Mouse (Mus musculus): ENCODE measurements around the gene Rps6kb1. TPM values are rescaled to one million over a fixed set of nuclear protein-coding genes. Genes with fewer than 3 reads are reported as not detected.

Gene Rps6kb1
- polyA plus RNA-seq, 1 experiment = 24.7 TPM

DNA sequence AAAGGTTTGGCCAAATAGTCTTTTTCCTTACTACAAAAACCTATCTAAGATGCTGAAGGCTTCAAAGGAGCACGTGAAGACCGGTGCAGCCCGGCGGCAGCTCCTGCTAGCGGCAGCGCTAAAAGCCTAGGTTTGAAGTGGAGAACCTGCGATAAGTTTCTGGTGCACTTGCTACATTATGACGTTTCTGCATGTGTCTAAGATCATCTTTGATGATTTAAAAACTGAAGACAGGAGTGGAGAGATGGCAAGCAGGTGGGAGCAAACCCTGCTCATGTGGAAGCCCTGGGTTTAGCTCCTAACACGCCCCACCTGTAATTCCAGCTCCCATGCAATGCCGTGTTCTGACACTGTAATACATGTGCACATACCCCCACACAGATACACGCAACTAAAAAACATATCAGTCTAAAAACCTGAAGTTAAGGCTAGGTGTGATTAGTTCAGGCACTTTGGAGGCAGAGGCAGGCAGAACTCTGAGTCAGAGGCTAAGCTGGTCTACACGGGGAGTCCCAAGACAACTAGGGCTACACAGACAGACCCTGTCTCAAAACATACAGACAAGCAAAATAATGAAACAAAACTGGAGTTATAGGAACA is 37.4 kb upstream of the Rps6kb1 start:
- Histone ChIP-seq H3K4me1 (ENCODE audit: control insufficient read depth, insufficient read depth, low read length) (peaks cover 2% of the 10 kb centered on the region; the same call in 1 of the 2 replicates), H3K4me3 (ENCODE audit: insufficient read depth, low read length) (no peak overlapping the region), H3K27ac (ENCODE audit: insufficient read depth, low read length) (peak overlapping the region; percentile 89; the same call in 1 of the 2 replicates)
- TF ChIP-seq CTCF (IDR thresholded peaks at IDR 0.05; ENCODE audit: extremely low read depth, insufficient read depth, low read length) (no peak), POLR2A (IDR thresholded peaks at IDR 0.05; ENCODE audit: extremely low read depth, insufficient read depth, low read length) (no peak)

DNA sequence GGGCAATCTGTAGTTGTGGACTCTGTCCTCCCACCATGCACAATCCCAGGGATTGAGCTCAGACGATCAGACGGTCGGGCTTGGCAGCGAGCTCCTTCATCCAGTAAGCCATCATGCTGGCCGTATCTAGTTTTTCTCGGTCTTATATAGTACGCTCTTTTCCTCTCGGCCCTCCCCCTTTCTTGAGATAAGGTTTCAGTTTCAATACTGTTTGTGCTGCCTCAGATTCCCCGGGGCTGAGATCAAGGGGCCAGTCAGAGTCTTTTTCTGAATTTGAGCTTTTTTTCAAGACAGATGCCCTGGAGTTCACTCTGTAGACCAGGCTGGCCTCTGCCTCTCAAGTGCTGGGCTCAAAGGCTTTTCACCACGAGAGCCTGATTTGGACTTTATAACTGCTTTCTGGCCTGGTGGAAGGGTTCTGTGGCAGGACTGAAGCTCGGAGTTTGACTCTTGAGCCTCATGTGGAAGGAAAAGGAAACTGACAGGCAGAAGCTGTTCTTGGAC is 36.7 kb upstream of the Rps6kb1 start:
- Histone ChIP-seq H3K4me3 (ENCODE audit: insufficient read depth, low read length) (no peak overlapping the region), H3K27ac (ENCODE audit: insufficient read depth, low read length) (peak overlapping the region; percentile 89), H3K4me1 (ENCODE audit: control insufficient read depth, insufficient read depth, low read length) (peaks cover 2% of the 10 kb centered on the region; the same call in 1 of the 2 replicates)
- no peak for TF ChIP-seq CTCF (IDR thresholded peaks at IDR 0.05; ENCODE audit: extremely low read depth, insufficient read depth, low read length)
- no peak for TF ChIP-seq POLR2A (IDR thresholded peaks at IDR 0.05; ENCODE audit: extremely low read depth, insufficient read depth, low read length)

DNA sequence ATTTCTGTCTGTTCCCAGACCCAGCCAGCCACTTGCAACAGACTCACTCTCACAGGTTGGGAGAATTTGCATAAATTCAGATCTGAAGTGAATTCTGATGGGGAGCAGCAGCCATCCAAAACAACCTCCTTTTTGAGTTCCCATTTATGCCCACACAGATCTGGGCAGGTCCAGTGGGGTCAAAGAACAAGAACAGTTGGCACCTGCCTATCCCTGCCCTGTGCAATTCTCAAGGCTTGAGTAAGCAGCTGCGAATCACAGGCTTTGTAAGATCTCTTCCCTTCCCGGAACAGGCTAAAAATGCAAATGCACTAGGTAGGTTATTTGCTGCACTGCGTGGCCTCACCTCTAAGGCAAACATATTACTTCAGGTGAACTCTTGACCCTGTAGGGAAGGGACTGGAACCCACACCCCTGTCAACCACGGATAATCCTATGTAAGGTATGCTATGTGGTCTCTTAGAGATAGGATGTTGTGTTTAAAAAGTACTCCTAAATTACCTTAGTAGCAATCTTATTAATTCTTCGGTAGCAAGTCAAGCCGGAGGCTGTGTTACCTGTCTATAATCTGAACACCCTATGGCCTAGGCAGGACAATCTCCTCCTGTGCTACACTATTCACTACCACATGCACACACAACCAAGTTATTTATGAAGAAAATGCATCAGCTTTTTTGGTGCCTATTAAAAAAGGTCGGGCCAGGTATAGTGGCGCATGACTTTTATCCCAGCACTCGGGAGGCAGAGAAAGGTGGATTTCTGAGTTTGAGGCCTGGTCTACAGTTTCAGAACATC is 35.9 kb upstream of the Rps6kb1 start:
- peaks cover 1% of the 10 kb centered on the region; the same call in 1 of the 2 replicates for H3K4me1 ChIP-seq (ENCODE audit: control insufficient read depth, insufficient read depth, low read length)
- 0 out of 2 replicates have a peak overlapping the region, but pooled peaks have one; percentile 43 for H3K27ac ChIP-seq (ENCODE audit: insufficient read depth, low read length)
- TF ChIP-seq POLR2A (IDR thresholded peaks at IDR 0.05; ENCODE audit: extremely low read depth, insufficient read depth, low read length) (no peak), CTCF (IDR thresholded peaks at IDR 0.05; ENCODE audit: extremely low read depth, insufficient read depth, low read length) (no peak)
- no peak overlapping the region for H3K4me3 ChIP-seq (ENCODE audit: insufficient read depth, low read length)

DNA sequence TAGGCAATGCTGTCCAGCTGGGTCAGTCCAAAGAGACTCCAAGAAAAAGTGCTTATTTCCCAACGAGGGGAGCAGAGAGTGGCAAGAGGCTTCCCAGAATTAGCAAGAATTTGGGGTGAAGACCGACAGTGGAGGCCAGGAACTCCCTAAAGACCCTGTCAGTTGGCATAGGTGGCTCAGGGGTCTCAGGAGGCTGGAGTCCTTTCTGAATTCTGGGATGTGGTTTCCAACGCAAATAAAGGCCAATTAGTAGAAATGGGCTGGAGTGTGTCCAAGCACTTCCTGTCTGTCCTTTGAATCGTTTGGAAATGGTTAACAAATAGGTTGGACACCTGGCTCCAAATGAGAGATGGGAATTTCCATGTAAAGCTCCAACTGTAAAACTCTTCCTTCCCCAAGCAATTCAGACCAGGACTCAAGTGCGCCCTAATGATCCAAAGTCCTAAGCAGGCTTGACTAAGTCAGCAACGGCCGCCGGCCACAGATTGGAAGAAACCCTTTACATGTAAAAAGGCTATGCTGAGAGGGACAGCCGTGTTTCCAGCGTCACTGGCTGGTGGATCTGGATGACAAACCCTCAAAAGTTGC is 35.2 kb upstream of the Rps6kb1 start:
- no peaks in the 10 kb centered on the region for H3K4me1 ChIP-seq (ENCODE audit: control insufficient read depth, insufficient read depth, low read length)
- TF ChIP-seq POLR2A (IDR thresholded peaks at IDR 0.05; ENCODE audit: extremely low read depth, insufficient read depth, low read length) = no peak
- TF ChIP-seq CTCF (IDR thresholded peaks at IDR 0.05; ENCODE audit: extremely low read depth, insufficient read depth, low read length) = no peak
- H3K4me3 ChIP-seq (ENCODE audit: insufficient read depth, low read length) = no peak overlapping the region
- 0 out of 2 replicates have a peak overlapping the region, but pooled peaks have one; percentile 71 for H3K27ac ChIP-seq (ENCODE audit: insufficient read depth, low read length)

DNA sequence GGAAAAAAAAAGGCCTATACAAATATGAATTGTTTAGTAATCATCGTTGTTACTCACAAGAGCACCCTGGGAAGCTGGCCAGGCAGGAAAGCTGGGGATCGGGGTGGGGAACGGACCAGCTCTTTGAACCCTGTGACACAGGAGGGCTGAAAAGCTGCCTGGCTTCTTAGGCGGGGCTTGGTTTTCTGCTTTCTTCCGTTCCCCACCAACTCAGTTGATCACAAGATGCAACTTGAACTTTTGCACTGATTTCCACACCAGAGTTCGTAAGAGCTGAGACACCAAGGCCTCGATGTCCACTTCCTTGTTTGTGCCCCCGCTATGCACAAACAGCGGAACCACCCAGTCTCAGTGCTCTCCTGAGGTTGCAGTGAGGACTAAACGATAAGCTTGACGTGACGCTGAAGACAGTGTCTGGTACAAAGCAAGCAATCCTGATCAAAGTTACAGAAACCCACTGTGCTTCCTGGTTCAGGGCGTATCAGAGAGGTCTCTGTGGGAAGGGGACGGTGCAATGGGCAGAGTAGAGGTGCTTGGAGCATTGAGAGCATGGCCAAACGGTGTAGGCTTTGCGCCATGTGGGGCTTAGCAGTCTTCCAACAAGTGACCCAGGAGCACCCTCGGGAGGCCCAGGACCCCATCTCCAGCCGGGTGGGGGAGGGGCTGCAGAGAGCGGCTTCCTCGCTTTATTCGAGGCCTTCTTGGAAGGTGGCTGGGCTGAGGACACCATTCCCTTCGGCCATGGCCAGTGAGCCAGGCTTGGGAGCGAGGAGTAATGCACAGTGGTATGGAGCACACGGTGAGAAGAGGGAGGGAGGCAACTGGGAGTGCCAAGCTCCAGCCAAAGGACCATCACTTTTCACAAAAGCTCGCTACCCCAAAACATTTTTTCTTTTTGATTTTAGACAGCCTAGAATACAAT is 34.5 kb upstream of the Rps6kb1 start:
- no peak for TF ChIP-seq POLR2A (IDR thresholded peaks at IDR 0.05; ENCODE audit: extremely low read depth, insufficient read depth, low read length)
- TF ChIP-seq CTCF (IDR thresholded peaks at IDR 0.05; ENCODE audit: extremely low read depth, insufficient read depth, low read length) = no peak
- Histone ChIP-seq H3K4me3 (ENCODE audit: insufficient read depth, low read length) (no peak overlapping the region), H3K27ac (ENCODE audit: insufficient read depth, low read length) (peak overlapping the region; percentile 71), H3K4me1 (ENCODE audit: control insufficient read depth, insufficient read depth, low read length) (no peaks in the 10 kb centered on the region)

DNA sequence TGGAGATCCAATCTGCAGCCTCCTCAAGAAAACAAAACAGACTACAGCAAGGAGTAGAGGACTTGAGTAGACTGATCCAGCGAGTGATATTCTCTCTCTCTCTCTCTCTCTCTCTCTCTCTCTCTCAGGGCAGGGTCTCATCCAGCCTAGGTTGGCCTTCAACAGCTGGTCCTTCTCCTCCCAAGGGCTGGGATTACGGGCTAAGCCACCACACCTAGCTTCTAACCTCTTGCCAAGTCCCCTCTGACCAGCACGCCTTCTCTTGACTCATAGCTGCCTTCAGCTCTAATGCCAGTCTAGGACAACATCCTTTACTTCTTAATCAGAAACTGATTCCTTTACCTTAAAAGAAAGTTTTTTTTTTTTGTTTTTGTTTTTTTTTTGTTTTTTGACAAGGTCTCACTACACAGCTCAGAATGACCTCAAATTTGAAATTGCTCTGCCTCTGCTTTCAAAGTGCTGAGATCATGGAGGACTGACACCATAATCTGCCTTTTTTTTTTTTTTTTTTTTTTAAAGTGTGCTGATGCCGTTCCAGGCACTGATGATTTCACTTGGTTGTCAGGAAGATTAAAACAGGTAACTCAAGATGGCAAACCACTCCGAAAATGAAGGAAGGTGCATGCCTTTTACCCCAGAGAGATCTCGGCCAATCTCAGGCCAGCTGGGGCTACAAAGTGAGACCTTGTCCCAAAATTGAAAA is 33.7 kb upstream of the Rps6kb1 start:
- TF ChIP-seq POLR2A (IDR thresholded peaks at IDR 0.05; ENCODE audit: extremely low read depth, insufficient read depth, low read length) (no peak), CTCF (IDR thresholded peaks at IDR 0.05; ENCODE audit: extremely low read depth, insufficient read depth, low read length) (no peak)
- Histone ChIP-seq H3K4me3 (ENCODE audit: insufficient read depth, low read length) (no peak overlapping the region), H3K4me1 (ENCODE audit: control insufficient read depth, insufficient read depth, low read length) (no peaks in the 10 kb centered on the region), H3K27ac (ENCODE audit: insufficient read depth, low read length) (0 out of 2 replicates have a peak overlapping the region, but pooled peaks have one; percentile 76)

DNA sequence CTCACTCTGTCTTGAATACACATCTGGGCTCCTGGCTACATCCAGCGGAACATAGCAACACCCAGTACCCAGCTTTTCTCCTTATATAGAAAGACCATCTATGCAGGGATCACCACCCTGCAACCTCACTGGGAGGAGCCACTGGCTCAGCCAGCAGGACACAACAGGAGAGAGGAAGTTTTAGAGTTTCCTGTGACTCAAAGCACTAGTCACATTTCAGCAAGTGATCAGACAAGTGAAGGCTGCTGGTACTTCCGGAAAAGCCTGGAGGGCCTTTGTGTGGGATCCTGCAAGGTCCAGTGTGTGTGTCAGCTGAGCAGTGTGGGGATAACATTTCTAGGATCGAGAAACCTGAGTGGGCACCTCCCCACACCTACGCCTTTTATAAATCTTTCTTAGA is 32.6 kb upstream of the Rps6kb1 start:
- no peaks in the 10 kb centered on the region for H3K4me1 ChIP-seq (ENCODE audit: control insufficient read depth, insufficient read depth, low read length)
- 0 out of 2 replicates have a peak overlapping the region, but pooled peaks have one; percentile 76 for H3K27ac ChIP-seq (ENCODE audit: insufficient read depth, low read length)
- TF ChIP-seq CTCF (IDR thresholded peaks at IDR 0.05; ENCODE audit: extremely low read depth, insufficient read depth, low read length) = no peak
- TF ChIP-seq POLR2A (IDR thresholded peaks at IDR 0.05; ENCODE audit: extremely low read depth, insufficient read depth, low read length) = no peak
- no peak overlapping the region for H3K4me3 ChIP-seq (ENCODE audit: insufficient read depth, low read length)

DNA sequence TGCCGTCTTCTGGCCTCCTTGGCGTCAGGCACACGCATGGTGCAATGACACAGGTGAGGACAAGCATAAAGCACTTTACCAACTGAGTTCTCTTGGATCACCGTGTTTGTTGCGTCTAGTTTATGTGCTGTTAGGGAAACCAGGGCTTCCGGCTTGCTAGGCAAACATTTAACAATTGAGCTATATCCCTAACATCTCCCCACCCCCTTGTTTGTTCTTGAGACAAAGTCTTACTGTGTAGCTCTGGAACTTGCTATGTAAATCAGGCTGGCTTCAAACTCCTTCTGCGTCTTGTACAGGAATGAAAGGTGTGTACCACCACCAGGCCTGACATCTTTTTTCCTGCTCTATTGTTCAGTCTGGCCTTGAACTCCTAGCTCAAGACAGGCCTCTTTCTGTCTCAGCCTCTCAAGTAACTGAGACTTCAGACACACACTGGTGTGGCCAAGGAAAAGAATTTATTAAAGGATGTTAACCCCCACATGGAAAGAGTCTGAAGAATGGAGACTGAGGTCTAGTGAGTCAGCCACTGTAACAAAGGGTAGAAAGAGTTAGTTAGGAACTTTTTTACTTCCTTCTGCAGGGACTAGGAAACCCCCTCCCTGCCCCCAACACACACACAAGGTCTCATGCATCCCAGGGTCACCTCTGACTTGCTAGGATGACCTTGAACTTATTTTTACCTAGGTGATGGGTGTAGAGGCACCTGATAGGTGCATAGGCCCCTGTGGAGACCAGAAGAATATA is 31.2 kb upstream of the Rps6kb1 start:
- H3K4me3 ChIP-seq (ENCODE audit: insufficient read depth, low read length) = no peak overlapping the region
- TF ChIP-seq CTCF (IDR thresholded peaks at IDR 0.05; ENCODE audit: extremely low read depth, insufficient read depth, low read length) (no peak), POLR2A (IDR thresholded peaks at IDR 0.05; ENCODE audit: extremely low read depth, insufficient read depth, low read length) (no peak)

More for the DNA sequence above, 31.2 kb upstream of the Rps6kb1 start:
- Histone ChIP-seq H3K27ac (ENCODE audit: insufficient read depth, low read length) (no peak overlapping the region), H3K4me1 (ENCODE audit: control insufficient read depth, insufficient read depth, low read length) (no peaks in the 10 kb centered on the region)

Measured in cortical plate, adult 2 months (tissue).